Mouse (Mus musculus) MEL (cell line): ENCODE results near the gene Ccdc173. TPM values are rescaled to one million over a fixed set of nuclear protein-coding genes. Genes with fewer than 3 reads are reported as not detected.
A peak's percentile ranks its signal among the peaks of the same experiment; 100 is the strongest.

Source experiments
- DNase-seq: peaks from one replicate; pipeline ENCODE4 v3.0.0; 2011; ENCODE audit warnings: low read depth, low spot score
- H3K27ac ChIP-seq: 2 replicates; pipeline ENCODE4 v1.5.1; 2012; ENCODE audit warnings: low read depth, mild to moderate bottlenecking, control low read depth, low read length, moderate library complexity; ENCODE audit not compliant: control insufficient read depth
- H3K27me3 ChIP-seq, 2 experiments: fragments of 150-350 bp in 1 of 2; sonication (generic) in 1 of 2; 2 replicates each; pipeline ENCODE4 v1.6.1; 2012; ENCODE audit warnings: low read length in 2 of 2, mild to moderate bottlenecking in 2 of 2, improper control_type of control experiment in 1 of 2, moderate library complexity in 1 of 2; ENCODE audit not compliant: insufficient read depth in 2 of 2, control insufficient read depth in 1 of 2
- H3K36me3 ChIP-seq, 2 experiments: 2 replicates each; pipeline ENCODE4 v1.6.1; 2012 to 2014; ENCODE audit warnings: low read length in 2 of 2, improper control_type of control experiment in 1 of 2, inconsistent platforms in 1 of 2, mild to moderate bottlenecking in 1 of 2; ENCODE audit not compliant: insufficient read depth in 2 of 2, control insufficient read depth in 1 of 2
- H3K4me1 ChIP-seq, 2 experiments: fragments of 150-350 bp in 1 of 2; sonication (generic) in 1 of 2; 2 replicates each; pipeline ENCODE4 v1.6.1; 2012; ENCODE audit warnings: low read length in 2 of 2, improper control_type of control experiment in 1 of 2, mild to moderate bottlenecking in 1 of 2; ENCODE audit not compliant: insufficient read depth in 2 of 2, control insufficient read depth in 1 of 2
- H3K4me3 ChIP-seq, 2 experiments: fragments of 150-350 bp in 1 of 2; sonication (generic) in 1 of 2; 2 replicates each; pipeline ENCODE4 v1.5.1; 2012; ENCODE audit warnings: low read depth in 2 of 2, low read length in 2 of 2, mild to moderate bottlenecking in 2 of 2, moderate library complexity in 2 of 2, control low read depth in 1 of 2, improper control_type of control experiment in 1 of 2; ENCODE audit not compliant: control insufficient read depth in 1 of 2, insufficient read depth in 1 of 2
- H3K79me2 ChIP-seq: 2 replicates; pipeline ENCODE4 v1.6.1; 2012; ENCODE audit warnings: mild to moderate bottlenecking, low read length, moderate library complexity; ENCODE audit not compliant: control insufficient read depth, poor library complexity, insufficient read depth
- H3K9ac ChIP-seq: 2 replicates; pipeline ENCODE4 v1.6.1; 2012; ENCODE audit warnings: low read depth, mild to moderate bottlenecking, control low read depth, low read length, moderate library complexity; ENCODE audit not compliant: control insufficient read depth, poor library complexity, severe bottlenecking
- H3K9me3 ChIP-seq: fragments of 150-350 bp; sonication (generic); replicated peaks from 2 replicates; pipeline ENCODE4 v1.6.1; 2012; ENCODE audit warnings: mild to moderate bottlenecking, low read length, improper control_type of control experiment, moderate library complexity; ENCODE audit not compliant: insufficient read depth
- BHLHE40 ChIP-seq: IDR thresholded peaks from 2 replicates; pipeline ENCODE4 v1.6.1; 2012; ENCODE audit warnings: low read depth, mild to moderate bottlenecking, inconsistent platforms, low read length, improper control_type of control experiment, borderline replicate concordance
- CHD1 ChIP-seq: IDR thresholded peaks from 2 replicates; pipeline ENCODE4 v1.6.1; 2012; ENCODE audit warnings: low read depth, mild to moderate bottlenecking, inconsistent platforms, low read length, improper control_type of control experiment
- E2F4 ChIP-seq: IDR thresholded peaks from 2 replicates; pipeline ENCODE4 v1.6.1; 2011; ENCODE audit warnings: low read depth, low read length, improper control_type of control experiment, borderline replicate concordance
- GATA1 ChIP-seq: IDR thresholded peaks from 2 replicates; pipeline ENCODE4 v1.6.1; 2011; ENCODE audit warnings: low read depth, low read length, improper control_type of control experiment
- JUND ChIP-seq: IDR thresholded peaks from 2 replicates; pipeline ENCODE4 v1.6.1; 2011; ENCODE audit warnings: low read depth, mild to moderate bottlenecking, improper control_type of control experiment, low read length
- MAFK ChIP-seq: IDR thresholded peaks from 2 replicates; pipeline ENCODE4 v1.6.1; 2011; ENCODE audit warnings: low read depth, mild to moderate bottlenecking, low read length, improper control_type of control experiment, borderline replicate concordance
- MAX ChIP-seq: IDR thresholded peaks from 2 replicates; pipeline ENCODE4 v1.6.1; 2011; ENCODE audit warnings: low read length, improper control_type of control experiment
- MXI1 ChIP-seq: IDR thresholded peaks from 2 replicates; pipeline ENCODE4 v1.6.1; 2011; ENCODE audit warnings: mild to moderate bottlenecking, low read depth, low read length, improper control_type of control experiment
- MYC ChIP-seq: IDR thresholded peaks from 2 replicates; pipeline ENCODE4 v1.6.1; 2011; ENCODE audit warnings: low read depth, mild to moderate bottlenecking, low read length, improper control_type of control experiment, moderate library complexity
- NELFE ChIP-seq: IDR thresholded peaks from 2 replicates; pipeline ENCODE4 v1.6.1; 2011; ENCODE audit warnings: low read depth, low read length, improper control_type of control experiment
- POLR2A ChIP-seq, 2 experiments: IDR thresholded peaks; 2 replicates each; pipeline ENCODE4 v1.6.1; 2011 to 2012; ENCODE audit warnings: low read length in 2 of 2, mild to moderate bottlenecking in 2 of 2, control low read depth in 1 of 2, improper control_type of control experiment in 1 of 2, low read depth in 1 of 2, moderate library complexity in 1 of 2; ENCODE audit not compliant: control insufficient read depth in 1 of 2, insufficient read depth in 1 of 2, poor library complexity in 1 of 2
- POLR2AphosphoS2 ChIP-seq: IDR thresholded peaks from 2 replicates; pipeline ENCODE4 v1.6.1; 2011; ENCODE audit warnings: low read length, improper control_type of control experiment
- POLR2AphosphoS5 ChIP-seq: IDR thresholded peaks from 2 replicates; pipeline ENCODE4 v1.6.1; 2012; ENCODE audit warnings: low read depth, borderline replicate concordance, mild to moderate bottlenecking, inconsistent platforms, low read length, moderate library complexity, mixed read lengths
- SIN3A ChIP-seq: IDR thresholded peaks from 2 replicates; pipeline ENCODE4 v1.6.1; 2012; ENCODE audit warnings: low read length, improper control_type of control experiment, inconsistent platforms
- SMC3 ChIP-seq: IDR thresholded peaks from 2 replicates; pipeline ENCODE4 v1.6.1; 2011; ENCODE audit warnings: low read depth, low read length, improper control_type of control experiment
- TBP ChIP-seq: IDR thresholded peaks from 2 replicates; pipeline ENCODE4 v1.8.0; 2011; ENCODE audit warnings: low read depth, low read length, improper control_type of control experiment
- TCF12 ChIP-seq: IDR thresholded peaks from 2 replicates; pipeline ENCODE4 v1.6.1; 2014; ENCODE audit warnings: low read depth, mild to moderate bottlenecking, inconsistent platforms, low read length, improper control_type of control experiment, moderate library complexity
- ZC3H11A ChIP-seq: IDR thresholded peaks from 2 replicates; pipeline ENCODE4 v1.6.1; 2012; ENCODE audit warnings: low read depth, mild to moderate bottlenecking, inconsistent platforms, low read length, improper control_type of control experiment
- ZMIZ1 ChIP-seq: IDR thresholded peaks from 2 replicates; pipeline ENCODE4 v1.6.1; 2012; ENCODE audit warnings: low read depth, mild to moderate bottlenecking, inconsistent platforms, low read length, improper control_type of control experiment, moderate library complexity
- polyA plus RNA-seq, 2 experiments: library from polyadenylated mRNA; stranded (reverse) in 1 of 2; unstranded in 1 of 2; fragments of >175 nt in 1 of 2; fragments of >200 nt in 1 of 2; gene quantifications; 2 replicates each; pipeline versions ENCODE4 v1.2.1 to v1.2.4; 2012; ENCODE audit warnings: low replicate concordance in 2 of 2, low read depth in 1 of 2; ENCODE audit not compliant: insufficient read length in 2 of 2, insufficient read depth in 1 of 2, missing spikeins in 1 of 2
- total RNA-seq: library from RNA; depleted of rRNA; stranded (reverse); fragments of 300-350 nt; gene quantifications from 2 replicates; pipeline ENCODE4 v1.2.3, GENCODE M21; 2012

Gene Ccdc173
- total and polyA plus RNA-seq, 3 experiments, result 1.1 to 1.9 TPM; not detected in 1

DNA sequence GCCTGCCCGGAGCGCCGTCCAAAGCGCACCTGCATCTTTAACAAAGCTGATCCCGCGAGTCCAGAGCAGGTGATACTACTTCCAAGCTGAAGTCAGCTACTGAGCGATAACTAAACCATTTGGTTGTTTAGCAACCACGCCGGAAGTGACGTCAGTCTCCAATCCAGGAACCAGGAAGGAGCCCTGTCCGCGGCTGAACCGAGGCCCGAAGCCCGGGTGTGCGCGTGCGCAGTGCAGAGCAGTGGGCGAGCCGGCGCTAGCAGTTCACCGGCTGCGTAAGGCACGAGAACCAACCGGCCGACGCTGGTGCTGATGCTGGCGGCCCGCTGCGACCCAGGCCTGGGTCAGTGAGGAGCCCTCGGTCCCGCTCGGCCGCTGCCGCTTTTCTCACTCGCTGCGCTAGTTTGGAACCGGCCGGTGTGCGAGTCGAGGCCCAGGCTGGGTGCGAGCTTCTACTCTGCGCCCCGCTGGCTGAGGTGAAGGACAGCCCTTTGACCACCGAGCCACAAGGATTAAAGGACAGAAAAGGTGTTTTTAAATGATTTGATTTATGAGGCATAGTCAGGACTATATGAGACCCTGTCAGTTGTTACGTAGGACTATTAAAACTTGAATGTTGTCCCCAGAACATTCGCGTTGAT is at the start of gene Ccdc173, which contains the start of gene Phospho2 (continued):
- no peak for TF ChIP-seq E2F4
- no peak for TF ChIP-seq SMC3
- 0 out of 2 replicates have a peak, but pooled peaks have one; percentile 34 for TF ChIP-seq ZMIZ1

GRCm38 (mm10) chr2:69838707-69839106 is 49.3 kb upstream of the Ccdc173 start:
- Histone ChIP-seq H3K36me3 (no peaks in the 10 kb centered on the region; a peak in 1 of 4 replicates), H3K4me1 (no peaks in the 10 kb centered on the region), H3K9ac (no peak overlapping the region), H3K9me3 (no peaks in the 10 kb centered on the region), H3K4me3 (no peak overlapping the region), H3K79me2 (no peaks in the 10 kb centered on the region), H3K27me3 (no peaks in the 10 kb centered on the region), H3K27ac (no peak overlapping the region)
- TF ChIP-seq BHLHE40 (no peak), CHD1 (no peak), JUND (no peak), GATA1 (no peak), POLR2A (IDR thresholded peaks at IDR 0.05; ENCODE audit: control insufficient read depth in 1 of 2, insufficient read depth in 1 of 2, low read depth in 1 of 2, low read length in 2 of 2, poor library complexity in 1 of 2) (no peak), NELFE (no peak), TCF12 (no peak), E2F4 (no peak), ZC3H11A (no peak), SIN3A (no peak), MYC (no peak), POLR2AphosphoS2 (no peak), MAFK (no peak), MAX (no peak), POLR2AphosphoS5 (no peak), TBP (no peak)
- DNase-seq, result no peak

GRCm38 (mm10) chr2:69837996-69838395 is 48.6 kb upstream of the Ccdc173 start:
- H3K79me2 ChIP-seq, result no peaks in the 10 kb centered on the region
- no peak for TF ChIP-seq MXI1
- no peak for TF ChIP-seq JUND
- TF ChIP-seq TBP, result no peak
- H3K4me3 ChIP-seq, result no peak overlapping the region
- H3K9ac ChIP-seq, result no peak overlapping the region
- no peaks in the 10 kb centered on the region for H3K9me3 ChIP-seq
- DNase-seq, result no peak
- no peaks in the 10 kb centered on the region; a peak in 1 of 4 replicates for H3K36me3 ChIP-seq
- no peaks in the 10 kb centered on the region for H3K27me3 ChIP-seq
- no peaks in the 10 kb centered on the region for H3K4me1 ChIP-seq
- no peak overlapping the region for H3K27ac ChIP-seq
